Mouse (Mus musculus): ENCODE results near the gene Tomm20.

GRCm38 (mm10) chr8:126901049-126901448 lies 44.6 kb downstream of the Tomm20 start:
- no peak for TF ChIP-seq POLR2A (IDR thresholded peaks at IDR 0.05; ENCODE audit: borderline replicate concordance, extremely low read depth, low read depth, low read length)
- TF ChIP-seq CTCF (IDR thresholded peaks at IDR 0.05; ENCODE audit: insufficient read depth, low read length) = no peak
